8 mouse cellular contexts compared by ENCODE assay signal in the genomic region with DNA sequence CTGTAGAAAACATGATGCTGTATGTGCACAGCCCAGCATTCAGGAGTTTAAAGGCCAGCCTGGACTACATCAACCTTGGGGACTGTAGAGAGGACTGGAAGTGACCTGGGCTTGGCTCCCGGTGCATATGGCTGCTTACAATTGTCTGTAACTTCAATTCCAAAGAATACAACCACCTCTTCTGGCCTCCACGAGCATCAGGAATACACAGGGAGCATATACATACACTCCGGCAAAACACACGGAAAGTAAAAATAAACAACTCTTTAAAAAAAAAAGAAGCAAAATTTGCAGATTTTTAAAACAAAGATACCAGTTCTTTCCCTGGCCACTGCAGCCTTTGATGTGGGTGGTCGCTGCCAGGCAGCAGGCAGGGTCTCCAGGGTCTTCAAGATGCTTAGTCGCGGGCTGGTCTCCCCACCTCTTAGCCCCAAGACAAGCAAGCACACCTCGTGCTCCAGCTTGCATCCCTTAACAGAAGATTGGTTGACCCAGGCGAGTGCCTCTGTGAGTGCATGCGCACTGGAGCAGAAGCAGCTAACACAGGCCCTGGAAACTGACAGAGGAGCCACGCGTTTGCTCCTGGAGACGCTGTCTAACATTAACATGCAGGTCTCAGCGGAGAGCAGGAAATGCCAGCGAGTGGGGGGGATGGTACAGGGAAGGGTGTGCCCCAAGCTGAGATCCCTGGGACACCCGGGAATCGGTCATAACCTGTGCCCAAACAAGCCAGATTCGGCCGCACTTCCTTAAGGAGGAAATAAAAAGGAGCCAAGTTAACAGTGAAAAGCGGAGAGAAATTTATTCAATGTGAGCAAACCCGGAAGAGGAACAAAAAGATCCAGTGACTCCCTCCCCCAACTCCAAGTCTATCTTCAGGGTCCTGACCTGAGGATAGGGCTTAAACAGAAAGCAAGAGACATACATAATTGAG. TPM values are rescaled to one million over a fixed set of nuclear protein-coding genes. Genes with fewer than 3 reads are reported as not detected.
DNase-seq lines count a peak whose midpoint lies in the region; ATAC-seq and TF ChIP-seq lines count a peak whose summit lies in the region.

No protein-coding gene starts in this region.

- H3K4me2 ChIP-seq in hindbrain, embryonic 12.5 days (replicated peaks) = peak overlapping the region; percentile 52
- H3K4me2 ChIP-seq in lung, postnatal 0 days (replicated peaks; ENCODE audit: low read depth, low read length) = peak overlapping the region; percentile 56

- H3K9me3 ChIP-seq in hindbrain, embryonic 12.5 days (replicated peaks) = no peaks in the 10 kb centered on the region
- no peaks in the 10 kb centered on the region for H3K9me3 ChIP-seq in lung, postnatal 0 days (ENCODE audit: low read length)

- H3K4me3 ChIP-seq in hindbrain, embryonic 12.5 days = peak overlapping the region; percentile 32
- peak overlapping the region; percentile 29 for H3K4me3 ChIP-seq in lung, postnatal 0 days (ENCODE audit: low read depth, low read length)

- no peak for TF ChIP-seq CTCF in lung, postnatal 0 days (IDR thresholded peaks at IDR 0.05)

- H3K36me3 ChIP-seq in hindbrain, embryonic 12.5 days = no peaks in the 10 kb centered on the region
- H3K36me3 ChIP-seq in lung, postnatal 0 days (ENCODE audit: insufficient read depth, low read length) = no peaks in the 10 kb centered on the region

- peak overlapping the region; percentile 55 for H3K9ac ChIP-seq in hindbrain, embryonic 12.5 days
- peak overlapping the region; percentile 44 for H3K9ac ChIP-seq in lung, postnatal 0 days (replicated peaks; ENCODE audit: low read depth)

- WGBS in hindbrain, embryonic 12.5 days = 11% methylated on average over 21 of the region's 21 CpGs
- WGBS in lung, postnatal 0 days = 8% methylated on average over 21 of the region's 21 CpGs

- peak; percentile 86 for DNase-seq in MN1 (ENCODE audit: low spot score)
- peak; percentile 59 for DNase-seq in cerebellum, adult 9-10 months
- DNase-seq in frontal cortex, postnatal 14 days (ENCODE audit: low spot score in 2 of 2) = peak; percentile 54 to 65
- peak; percentile 76 for DNase-seq in layer of hippocampus, adult 9-11 months
- DNase-seq in lung, postnatal 0 days (ENCODE audit: low spot score) = peak; percentile 85
- DNase-seq in ovary, postnatal 14 days (ENCODE audit: low spot score) = peak; percentile 52
- peak; percentile 80 for DNase-seq in thymus, postnatal 10 days (ENCODE audit: low spot score in 2 of 2)

- H3K27ac ChIP-seq in hindbrain, embryonic 12.5 days = peak overlapping the region; percentile 81
- peak overlapping the region; percentile 89 for H3K27ac ChIP-seq in lung, postnatal 0 days (ENCODE audit: low read length)

- TF ChIP-seq EP300 in lung, postnatal 0 days (IDR thresholded peaks at IDR 0.05) = peak; percentile 46

- peak; percentile 79 for ATAC-seq in hindbrain, embryonic 12.5 days (ENCODE audit: low FRiP score)
- ATAC-seq in lung, postnatal 0 days = peak; percentile 86

- peaks cover 18% of the 10 kb centered on the region for H3K4me1 ChIP-seq in hindbrain, embryonic 12.5 days
- H3K4me1 ChIP-seq in lung, postnatal 0 days (ENCODE audit: insufficient read depth, low read depth, low read length) = peaks cover 11% of the 10 kb centered on the region

- H3K27me3 ChIP-seq in hindbrain, embryonic 12.5 days = no peaks in the 10 kb centered on the region
- no peaks in the 10 kb centered on the region for H3K27me3 ChIP-seq in lung, postnatal 0 days (replicated peaks; ENCODE audit: insufficient read depth, low read length)

RNA-seq across cellular contexts. Expression of gene Spocd1, which starts 52.0 kb away (rescaled TPM):
- 0.06 TPM in 1 of 2 replicates, not detected in the other for polyA plus RNA-seq in hindbrain, embryonic 12.5 days (2016; fragmentation: Nextera tagmentation; extraction: Ambion mirVana)
- not detected in 2 replicates for polyA plus RNA-seq in lung, postnatal 0 days (2015; fragmentation: Nextera tagmentation; extraction: Ambion mirVana)

Comparison
In these comparisons a context has a peak if more than half of its experiments do, and no peak if none do; other contexts are left out.
1. Peak in every context shown above with its lines: DNase-seq, ATAC-seq, H3K4me3 ChIP-seq and H3K27ac ChIP-seq.